Mouse (Mus musculus): Measurements from ENCODE around the gene Plekhg2.
"Not testable (repeated sequence)": the region's sequence is repeated elsewhere in the genome, so short reads cannot be mapped to it uniquely, and the experiment has no call there.

Plekhg2 gene

DNA sequence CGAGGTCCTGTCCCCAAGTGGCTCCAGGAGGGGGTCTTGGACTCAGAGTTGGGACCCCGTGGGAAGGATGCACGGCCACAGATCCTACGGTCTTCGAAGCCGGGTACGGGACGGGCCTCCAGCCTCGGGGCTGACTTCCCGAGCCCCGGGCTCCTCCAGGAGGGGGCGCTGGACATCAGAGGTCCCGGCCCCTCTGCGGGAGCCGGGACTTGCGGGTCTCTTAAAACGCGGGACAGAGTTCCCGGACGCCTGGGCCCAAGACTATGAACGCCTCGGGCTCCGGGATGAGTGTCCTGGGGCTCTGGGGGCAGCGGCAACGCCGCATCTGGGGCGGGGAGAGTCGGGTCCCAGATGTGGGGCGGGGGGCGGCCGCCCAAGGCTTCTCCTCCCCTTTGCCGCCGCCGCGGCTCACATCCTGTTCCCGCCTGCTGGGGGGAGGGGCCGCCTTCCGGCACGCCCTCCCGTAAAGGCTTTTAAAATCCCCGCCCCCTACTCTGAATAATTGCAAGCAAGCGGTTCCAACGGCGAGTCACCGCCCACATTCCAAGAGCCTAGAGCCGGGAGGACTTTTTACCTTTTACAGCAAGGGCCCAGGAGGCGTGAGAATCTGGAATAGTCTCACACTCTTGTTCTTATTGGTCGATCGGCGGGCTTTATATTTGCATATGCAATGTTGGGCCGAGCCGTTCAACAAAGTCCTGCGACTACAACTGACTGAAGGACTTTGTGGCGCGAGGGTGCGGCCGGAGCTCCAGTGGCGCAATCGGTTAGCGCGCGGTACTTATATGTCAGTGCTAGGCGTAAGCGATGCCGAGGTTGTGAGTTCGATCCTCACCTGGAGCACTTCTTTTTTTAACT is at the start of gene Plekhg2:
Gene Plekhg2, minus strand, starts transcription at position 349 of the 858 bp plus-strand sequence.
- peak; percentile 96 for DNase-seq (ENCODE audit: low spot score)

DNA sequence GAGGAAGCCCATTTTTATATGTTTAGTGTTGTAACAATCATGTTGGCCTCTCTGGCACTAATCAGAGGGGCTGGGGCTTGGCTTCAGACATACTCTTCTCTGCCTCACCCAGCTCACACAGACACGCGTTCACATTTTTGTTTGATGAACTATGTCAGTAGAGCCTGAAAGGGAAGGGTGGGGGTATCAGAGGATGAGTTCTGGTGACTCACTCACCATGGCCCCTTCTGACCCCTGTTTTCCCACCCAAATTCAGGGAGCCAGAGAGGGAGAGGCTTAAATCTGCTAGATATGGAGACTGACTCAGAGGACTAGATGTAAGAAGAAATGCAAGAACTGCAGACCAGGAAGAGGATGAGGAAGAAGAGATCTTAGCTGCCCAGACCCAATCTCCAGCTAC is 47.0 kb upstream of the Plekhg2 start:
- DNase-seq (ENCODE audit: low spot score): no peak

DNA sequence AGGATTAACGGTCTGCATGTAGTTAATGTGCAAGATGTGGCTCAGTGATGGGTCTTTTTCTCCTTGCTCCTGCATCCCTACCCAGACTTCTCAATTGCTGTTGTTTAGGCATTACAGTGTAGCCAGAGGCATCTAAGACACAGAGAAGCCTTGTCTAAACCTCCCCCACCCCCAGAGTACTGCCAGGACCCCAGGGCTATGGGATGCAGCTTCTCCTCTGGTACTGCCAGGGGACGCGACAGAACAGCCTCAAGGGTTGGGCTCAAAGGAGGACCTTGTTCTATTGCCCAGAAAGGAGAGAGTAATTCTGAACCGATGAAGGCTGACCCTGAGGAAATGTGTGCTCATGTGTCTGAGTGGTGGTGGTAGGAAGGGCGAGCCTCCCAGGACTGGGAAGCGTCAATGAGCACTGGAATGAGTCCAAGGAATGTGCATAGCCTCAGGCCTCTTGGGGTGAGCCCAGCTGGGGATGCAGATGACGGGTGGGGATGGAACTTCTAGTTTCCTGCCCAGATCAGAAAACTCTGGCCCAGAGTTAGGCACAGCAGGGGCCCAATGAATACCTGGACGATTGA is 45.8 kb upstream of the Plekhg2 start:
- no peak for DNase-seq (ENCODE audit: low spot score)

DNA sequence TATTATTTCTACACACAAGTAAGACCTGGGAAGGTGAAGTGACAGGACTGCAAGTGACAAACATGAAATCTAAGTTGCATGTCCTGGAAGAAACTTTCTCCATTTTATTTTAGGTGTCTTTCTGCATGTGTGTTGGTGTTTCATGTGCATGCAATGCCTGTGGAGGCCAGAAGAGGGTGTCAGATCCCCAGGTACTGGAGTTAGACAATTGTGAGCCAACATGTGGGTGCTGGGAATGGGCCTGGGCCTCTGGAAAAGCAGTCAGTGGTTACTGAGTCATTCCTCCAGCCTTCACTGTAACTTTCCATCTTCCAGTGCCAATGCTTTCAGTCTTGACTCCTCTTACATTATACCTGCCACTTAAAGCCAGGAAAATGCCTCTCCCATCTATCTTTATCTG is 45.0 kb upstream of the Plekhg2 start:
- no peak for DNase-seq (ENCODE audit: low spot score)

DNA sequence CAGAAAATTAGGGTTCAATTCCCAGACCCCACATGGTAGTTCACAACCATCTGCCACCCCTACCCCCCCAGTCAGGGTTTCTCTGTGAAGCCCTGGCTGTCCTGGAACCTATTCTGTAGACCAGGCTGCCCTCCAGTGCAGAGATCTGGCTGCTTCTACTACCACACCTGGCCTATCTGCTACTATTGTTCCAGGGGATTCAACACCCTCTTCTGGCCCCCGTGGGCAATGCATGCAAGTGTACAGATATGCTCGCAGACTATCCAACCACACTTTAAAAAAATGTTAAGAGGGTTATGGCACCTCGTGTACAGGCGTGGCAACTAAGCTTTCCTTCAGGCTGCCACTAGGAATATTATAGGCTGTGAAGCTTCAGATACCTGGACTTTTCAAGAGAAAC is 40.4 kb upstream of the Plekhg2 start:
- DNase-seq (ENCODE audit: low spot score): no peak

DNA sequence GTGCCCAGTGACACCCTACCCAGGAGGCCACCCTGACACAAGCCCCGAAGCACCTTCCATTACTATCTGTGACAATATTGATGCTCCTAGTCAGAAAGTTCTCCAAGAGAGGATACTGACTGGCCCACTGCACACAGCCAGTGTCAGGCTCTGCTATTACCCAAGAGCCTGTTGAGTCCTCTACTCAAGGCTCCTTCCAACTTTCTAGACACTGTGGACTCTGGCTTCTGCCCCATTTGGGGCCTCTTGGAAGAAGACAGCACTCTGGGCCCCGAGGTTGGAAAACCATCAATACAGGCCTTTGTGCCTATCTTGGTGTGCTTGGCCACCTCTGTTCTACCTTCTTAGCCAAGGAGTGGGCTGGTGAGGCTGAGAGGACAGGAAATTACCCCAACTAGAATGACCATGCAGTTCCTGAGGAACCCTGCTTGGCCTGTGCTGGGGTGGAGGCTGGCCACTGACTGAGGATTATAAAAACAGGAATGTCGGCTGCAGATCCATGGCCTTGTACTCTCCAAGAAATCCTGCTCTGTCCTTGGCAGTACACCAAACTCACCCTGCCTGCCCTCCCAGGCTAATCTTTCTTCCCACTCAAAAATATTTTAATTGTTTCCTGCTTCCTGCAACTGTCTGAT is 38.6 kb upstream of the Plekhg2 start:
- peak; percentile 60 for DNase-seq (ENCODE audit: low spot score)

DNA sequence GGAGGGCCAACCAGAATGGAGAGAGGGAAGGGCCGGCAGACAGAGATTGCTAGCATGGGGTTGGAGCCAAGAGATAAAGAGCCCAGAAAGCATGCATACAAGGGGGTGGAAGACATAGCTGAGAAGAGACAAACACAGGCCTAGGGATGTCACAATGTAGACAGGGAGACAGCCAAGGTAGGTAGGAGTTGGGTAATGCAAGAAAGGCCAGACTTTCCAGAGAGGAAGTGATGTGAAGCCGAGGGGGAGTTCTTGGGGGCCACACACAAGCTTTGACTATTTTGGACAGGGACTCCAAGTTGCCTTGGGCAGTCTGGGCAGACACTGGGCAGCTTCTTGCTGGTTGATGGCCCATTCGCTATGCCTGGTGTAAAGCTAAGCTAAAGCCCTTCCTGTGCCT is 29.5 kb upstream of the Plekhg2 start:
- DNase-seq (ENCODE audit: low spot score): no peak

DNA sequence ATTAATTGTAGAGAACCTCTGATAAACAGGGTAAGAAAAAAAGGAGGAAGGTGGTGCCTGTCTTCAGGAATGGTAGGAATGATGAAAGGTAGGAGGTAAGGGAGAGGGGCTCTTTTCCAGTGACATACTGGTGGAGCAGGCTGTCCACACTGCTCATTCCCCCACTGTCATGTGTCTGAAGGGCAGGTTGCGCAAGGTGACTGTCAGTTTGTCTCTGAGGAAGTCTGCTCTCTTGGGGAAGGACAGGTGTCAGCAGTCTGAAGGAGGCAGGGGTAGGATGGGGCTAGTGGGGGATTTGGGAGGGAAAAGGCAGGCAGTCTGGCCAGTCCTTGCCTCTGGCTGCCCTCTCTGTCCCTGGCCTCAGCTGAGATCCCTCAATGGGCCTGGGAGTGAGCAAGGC is 28.6 kb upstream of the Plekhg2 start:
- DNase-seq (ENCODE audit: low spot score): no peak

DNA sequence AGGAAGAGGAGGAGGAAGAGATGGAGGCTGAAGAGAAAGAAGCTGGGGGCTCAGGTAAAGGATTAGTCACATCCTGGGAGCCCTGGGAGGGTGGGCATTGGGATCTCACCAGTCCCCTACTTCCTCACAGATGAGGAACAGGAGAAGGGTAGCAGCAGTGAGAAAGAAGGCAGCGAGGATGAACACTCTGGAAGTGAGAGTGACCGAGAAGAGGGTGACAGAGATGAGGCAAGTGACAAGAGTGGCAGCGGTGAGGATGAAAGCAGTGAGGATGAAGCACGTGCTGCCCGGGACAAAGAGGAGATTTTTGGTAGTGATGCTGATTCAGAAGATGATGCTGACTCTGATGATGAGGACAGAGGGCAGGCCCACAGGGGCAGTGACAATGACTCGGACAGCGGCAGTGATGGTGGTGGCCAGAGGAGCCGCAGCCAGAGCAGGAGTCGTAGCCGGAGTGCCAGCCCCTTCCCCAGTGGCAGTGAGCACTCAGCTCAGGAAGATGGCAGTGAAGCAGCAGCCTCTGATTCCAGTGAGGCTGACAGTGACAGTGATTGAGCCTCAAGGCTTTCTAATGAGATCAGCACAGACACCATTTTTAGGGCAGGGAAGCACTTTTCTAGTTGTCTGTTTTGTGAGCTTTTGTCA is 26.4 kb upstream of the Plekhg2 start:
- no peak for DNase-seq (ENCODE audit: low spot score)

DNA sequence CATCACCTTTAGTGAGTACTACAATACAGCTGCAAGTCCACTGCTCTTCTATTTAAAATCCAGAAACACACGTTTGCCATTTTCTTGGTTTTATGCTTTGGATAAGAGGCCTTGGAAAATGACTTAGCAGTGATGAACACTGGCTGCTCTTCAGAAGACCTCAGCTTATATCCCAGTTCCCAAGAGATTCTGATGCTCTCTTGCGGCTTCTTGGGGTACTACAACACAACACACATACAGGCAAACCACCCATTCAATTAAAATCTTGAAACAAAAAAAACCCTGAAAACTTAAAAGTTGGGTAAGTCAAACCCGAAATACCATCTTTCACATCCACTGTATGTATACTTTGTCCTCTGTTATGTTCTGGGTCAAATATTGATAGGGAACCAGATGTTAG is 25.6 kb upstream of the Plekhg2 start:
- no peak for DNase-seq (ENCODE audit: low spot score)

DNA sequence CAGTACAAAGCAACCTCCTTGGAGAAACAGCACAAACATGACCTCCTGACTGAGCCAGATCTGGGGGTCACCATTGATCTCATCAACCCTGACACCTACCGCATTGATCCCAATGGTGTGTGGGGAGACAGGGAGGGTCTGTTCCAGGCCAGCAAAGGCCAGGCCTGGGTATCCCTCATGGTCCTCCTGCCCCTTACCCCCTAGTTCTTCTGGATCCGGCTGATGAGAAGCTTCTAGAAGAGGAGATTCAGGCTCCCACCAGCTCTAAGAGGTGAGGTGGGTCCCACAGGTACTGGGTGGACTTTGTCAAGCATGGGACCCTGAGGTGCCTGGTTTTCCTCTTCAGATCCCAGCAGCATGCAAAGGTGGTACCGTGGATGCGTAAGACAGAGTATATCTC is 23.0 kb upstream of the Plekhg2 start:
- no peak for DNase-seq (ENCODE audit: low spot score)

DNA sequence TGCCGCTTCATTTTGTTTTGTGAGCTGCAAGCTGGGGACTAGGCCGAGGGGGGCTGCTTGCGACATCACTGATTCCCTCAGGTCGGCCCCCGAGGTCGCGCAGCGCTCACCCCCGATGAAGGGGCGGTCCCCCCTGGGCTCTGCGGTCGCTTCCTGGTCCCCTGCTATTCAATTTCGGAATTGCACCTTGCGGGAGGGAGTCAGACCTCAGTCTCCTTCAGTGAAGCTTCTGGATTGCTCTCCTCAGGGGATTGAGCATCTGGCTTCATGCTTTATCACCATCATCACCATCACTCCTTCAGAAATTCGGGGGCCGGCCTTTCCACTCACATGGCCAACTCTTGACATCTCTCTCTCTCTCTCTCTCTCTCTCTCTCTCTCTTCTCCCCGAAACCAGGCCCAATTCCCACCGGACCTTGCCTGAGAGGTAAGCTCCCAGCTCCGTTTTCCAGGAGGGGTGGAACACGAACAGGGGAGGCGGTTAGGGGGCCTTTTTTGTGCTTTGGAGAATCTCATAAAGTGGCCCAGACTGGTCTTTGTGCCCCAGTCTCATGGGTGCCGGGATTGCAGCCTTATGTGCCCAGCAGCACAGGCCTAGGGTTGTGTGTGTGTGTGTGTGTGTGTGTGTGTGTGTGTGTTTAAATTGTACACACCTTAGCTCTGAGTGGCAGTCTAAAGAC is 21.0 kb upstream of the Plekhg2 start:
- no peak for DNase-seq (ENCODE audit: low spot score)

DNA sequence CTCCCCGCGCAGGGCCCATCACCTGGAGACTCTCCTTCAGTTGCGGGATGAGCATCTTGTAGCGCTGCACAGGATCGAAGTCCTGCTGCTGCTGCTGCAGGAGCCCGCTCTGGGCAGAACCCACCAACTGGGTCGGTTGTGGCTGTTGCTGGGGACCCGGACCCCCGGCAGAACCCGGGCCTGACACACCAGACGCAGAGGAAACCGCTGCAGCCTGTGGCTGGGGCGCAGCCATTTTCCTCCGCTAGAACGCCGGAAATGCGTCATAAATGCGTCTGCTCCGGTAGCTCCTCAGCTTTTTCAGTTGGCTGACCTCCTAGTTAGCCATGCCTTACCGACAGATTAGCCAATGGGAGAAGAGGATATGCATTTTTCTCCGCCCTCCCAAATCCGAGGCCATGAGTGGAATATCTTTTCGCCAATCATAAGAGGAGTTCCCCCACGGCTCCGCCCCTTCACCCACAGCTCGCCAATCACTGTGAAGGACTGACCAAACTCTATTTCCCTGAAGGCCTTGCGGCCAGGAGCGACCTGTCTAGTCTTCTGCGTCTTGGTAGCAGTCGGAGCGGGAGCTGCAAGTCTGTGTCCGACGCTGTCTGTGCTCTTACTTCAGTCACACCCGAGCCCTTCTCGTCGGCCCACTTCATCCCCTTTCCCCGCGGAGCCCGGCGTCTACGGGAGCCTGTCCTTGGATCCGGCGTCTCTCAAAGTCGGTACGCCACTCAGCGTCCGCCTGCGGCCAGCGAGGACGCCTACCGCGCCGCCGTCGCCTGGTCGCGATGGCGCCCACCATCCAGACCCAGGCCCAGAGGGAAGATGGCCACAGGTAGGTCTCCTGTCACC is 20.3 kb upstream of the Plekhg2 start, which contains the start of the genes Med29 and Paf1:
Gene Med29, minus strand, starts transcription at position 280 of the 843 bp plus-strand sequence.
Gene Paf1, plus strand, starts transcription at position 523 of the 843 bp plus-strand sequence.
- peak; percentile 92 for DNase-seq (ENCODE audit: low spot score)

DNA sequence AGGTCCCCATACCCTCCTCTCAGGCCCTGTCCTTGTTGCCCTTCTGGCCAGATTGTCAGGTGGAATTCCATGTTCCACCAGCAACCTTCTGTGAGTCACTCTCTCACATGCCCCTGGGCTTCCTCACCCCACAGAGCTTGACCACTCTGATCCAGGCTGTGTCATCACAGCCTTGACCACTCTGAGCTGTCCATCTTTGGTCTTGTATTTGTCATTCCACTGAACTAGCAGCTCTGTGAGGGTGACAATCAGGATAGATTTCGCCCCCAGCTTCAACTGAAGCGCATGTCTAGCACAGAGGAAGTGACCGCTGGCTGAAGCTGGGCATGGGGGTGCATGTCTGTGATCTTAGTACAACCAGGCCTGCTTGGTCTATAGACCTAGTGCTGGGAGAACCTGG is 17.9 kb upstream of the Plekhg2 start:
- DNase-seq (ENCODE audit: low spot score): no peak

DNA sequence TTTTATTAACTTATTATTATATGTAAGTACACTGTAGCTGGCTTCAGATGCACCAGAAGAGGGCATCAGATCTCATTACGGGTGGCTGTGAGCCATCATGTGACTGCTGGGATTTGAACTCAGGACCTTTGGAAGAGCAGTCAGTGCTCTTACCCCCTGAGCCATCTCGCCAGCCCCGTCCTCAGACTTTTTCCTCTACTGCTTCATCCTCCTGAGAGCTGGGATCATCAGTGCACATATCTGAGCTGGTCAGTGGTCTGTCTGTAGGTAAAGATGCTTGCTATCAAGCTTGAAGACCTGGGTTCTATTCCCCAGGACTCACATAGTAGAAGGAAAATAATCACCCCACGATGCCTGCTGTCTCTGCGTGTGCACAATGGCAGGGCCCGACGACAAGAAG is 15.0 kb upstream of the Plekhg2 start:
- not testable (repeated sequence) for DNase-seq (ENCODE audit: low spot score)

DNA sequence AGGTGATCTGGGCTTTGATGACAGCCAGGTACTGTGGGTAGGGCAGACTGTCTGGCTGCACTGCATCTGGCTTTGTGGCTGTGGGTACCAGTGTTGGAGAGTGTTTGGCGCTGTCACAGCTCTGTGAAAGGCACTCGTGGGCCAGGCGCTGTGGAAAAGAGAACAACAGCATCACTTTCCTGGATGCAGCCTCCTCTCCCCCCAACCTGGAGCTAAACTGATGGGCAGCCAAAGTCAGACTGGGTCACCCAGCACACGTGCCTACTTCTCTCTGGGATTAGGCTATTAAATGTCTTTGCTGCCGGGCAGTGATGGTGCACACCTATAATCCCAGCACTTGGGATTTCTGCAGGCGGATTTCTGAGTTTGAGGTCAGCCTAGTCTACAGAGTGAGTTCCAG is 14.5 kb upstream of the Plekhg2 start:
- not testable (repeated sequence) for DNase-seq (ENCODE audit: low spot score)

DNA sequence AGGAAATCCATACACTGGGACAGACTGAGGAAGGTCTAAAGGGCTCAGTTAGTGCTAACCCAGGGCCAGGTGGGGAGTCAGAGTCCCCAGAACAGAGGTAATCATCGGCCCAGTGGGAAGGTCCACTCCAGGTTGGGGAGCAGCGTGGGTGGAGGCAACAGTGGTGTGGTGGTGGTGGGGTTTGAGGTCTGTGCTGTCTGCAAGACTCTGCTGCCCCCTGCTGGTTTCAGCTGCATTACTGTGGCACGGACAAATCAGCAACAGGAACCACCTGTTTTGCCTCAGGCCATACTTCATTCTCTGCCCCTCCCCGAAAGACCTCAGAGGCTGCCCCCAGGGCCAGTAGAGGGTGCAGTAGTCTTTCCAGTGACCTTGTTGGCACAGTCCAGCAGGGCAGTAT is 14.1 kb upstream of the Plekhg2 start:
- peak; percentile 80 for DNase-seq (ENCODE audit: low spot score)

DNA sequence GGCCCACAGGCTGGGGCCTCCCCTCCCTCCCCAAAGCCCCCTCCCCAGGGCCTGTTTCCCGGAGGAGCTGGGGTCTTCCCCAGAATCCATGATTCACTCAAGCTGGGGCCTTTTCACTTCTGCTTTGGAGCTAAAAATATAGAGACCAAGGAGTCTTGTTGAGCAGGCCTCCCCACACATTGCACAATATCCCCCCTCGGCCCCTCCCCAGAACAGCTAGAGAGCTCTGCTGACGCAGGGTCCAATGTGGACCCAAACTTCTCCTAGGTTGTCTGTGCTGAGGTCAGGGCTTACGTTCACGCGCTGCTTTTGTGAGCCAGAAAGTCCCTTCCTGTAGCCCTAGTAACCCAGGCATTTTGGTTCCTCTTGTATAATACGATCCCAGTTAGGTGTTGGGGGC is 13.6 kb upstream of the Plekhg2 start:
- DNase-seq (ENCODE audit: low spot score): no peak

DNA sequence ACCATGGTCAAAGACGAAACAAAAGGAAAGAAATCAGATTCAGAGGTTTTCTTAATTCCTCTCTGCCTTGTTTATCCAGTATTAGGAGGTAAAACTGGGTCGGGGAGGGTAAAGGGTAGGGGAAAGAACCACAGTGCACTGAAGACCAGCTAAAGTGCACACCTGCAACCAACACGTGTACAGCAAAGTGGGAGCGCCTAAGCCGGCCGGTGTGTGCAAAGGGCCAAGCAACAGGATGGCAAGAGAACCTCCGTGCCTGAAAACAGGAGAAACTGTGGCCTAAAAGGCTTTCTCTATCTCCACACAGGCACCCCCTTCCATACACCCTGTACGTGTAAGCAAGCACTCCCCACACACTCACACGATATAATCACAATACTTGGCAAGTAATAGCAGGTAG is 12.8 kb upstream of the Plekhg2 start:
- DNase-seq (ENCODE audit: low spot score): no peak

DNA sequence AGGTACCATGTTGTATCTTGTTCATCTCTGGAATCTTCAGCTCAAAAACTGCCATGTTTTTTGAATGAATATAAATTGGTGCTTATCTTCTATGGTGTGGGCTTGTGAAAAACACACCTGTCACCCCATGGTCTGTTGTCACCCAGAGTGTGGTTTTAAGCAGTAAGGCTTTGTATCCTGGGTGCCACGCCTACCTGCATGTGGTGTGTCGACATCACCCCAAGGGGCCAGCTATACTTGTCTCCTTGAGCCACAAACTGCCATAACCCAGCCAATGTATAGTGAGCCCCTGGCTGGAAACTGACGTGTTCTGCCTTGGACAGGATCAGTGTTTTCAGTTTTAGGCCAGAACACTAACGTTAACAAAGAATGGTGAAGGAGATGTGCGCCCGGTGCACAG is 11.8 kb upstream of the Plekhg2 start:
- no peak for DNase-seq (ENCODE audit: low spot score)

DNA sequence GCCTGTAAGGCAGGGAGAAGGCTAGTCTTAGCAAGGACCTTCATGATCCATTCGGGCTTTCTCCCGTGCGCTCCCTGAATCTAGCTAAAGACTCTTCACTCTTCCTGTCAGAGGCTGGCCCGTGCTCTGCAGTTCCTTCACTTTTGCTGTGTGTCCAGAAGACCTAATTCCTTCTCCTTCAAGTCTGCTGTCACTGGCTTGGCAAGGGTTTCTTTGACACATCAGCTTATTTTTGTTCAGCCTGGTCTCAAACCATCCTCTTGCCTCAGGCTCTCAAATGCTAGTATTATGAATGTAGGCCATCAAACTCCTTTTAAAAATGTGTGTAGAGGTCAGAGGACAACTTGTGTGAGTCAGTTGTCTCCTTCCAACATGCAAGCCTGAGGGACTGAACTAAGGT is 11.2 kb upstream of the Plekhg2 start:
- DNase-seq (ENCODE audit: low spot score): no peak
